In genomic region chr6:143008865-143009264, GRCm38 (mm10) we compare ENCODE assay signal across 22 mouse cellular contexts. TPM values are rescaled to one million over a fixed set of nuclear protein-coding genes. Genes with fewer than 3 reads are reported as not detected.
A peak's percentile ranks its signal among the peaks of the same experiment; 100 is the strongest.
DNase-seq lines count a peak whose midpoint lies in the region; ATAC-seq and TF ChIP-seq lines count a peak whose summit lies in the region.
"Had no signal": no experiment of that assay in that cellular context is flagged by ENCODE, and none has a peak within 500 bp of the region (broad histone marks: within the 10 kb centered on the region; RNA-seq: fewer than 3 reads in every experiment).

No protein-coding gene starts in this region.

- H3K4me3 ChIP-seq in forebrain, embryonic 15.5 days, result no peak overlapping the region
- H3K4me3 ChIP-seq in forebrain, postnatal 0 days (ENCODE audit: low read depth, low read length), result no peak overlapping the region
- H3K4me3 ChIP-seq in midbrain, embryonic 11.5 days (ENCODE audit: low read depth, low read length), result no peak overlapping the region
- H3K4me3 ChIP-seq in midbrain, embryonic 10.5 days, result no peak overlapping the region
- H3K4me3 ChIP-seq in ES-Bruce4 (ENCODE audit: low read depth, low read length) (no peak overlapping the region), G1E (ENCODE audit: low read depth, low read length) (no peak overlapping the region)
- H3K4me3 ChIP-seq: embryonic facial prominence, embryonic 13.5 days; heart, adult 2 months; heart, embryonic 13.5 days had no signal

- H3K4me2 ChIP-seq in forebrain, embryonic 15.5 days (replicated peaks), result no peak overlapping the region
- H3K4me2 ChIP-seq in forebrain, postnatal 0 days (ENCODE audit: low read depth), result no peak overlapping the region
- no peak overlapping the region for H3K4me2 ChIP-seq in midbrain, embryonic 11.5 days
- H3K4me2 ChIP-seq: embryonic facial prominence, embryonic 13.5 days; heart, embryonic 13.5 days had no signal

- no peaks in the 10 kb centered on the region for H3K9me3 ChIP-seq in forebrain, embryonic 15.5 days
- no peaks in the 10 kb centered on the region for H3K9me3 ChIP-seq in forebrain, postnatal 0 days (ENCODE audit: low read length)
- no peaks in the 10 kb centered on the region for H3K9me3 ChIP-seq in midbrain, embryonic 11.5 days (ENCODE audit: control insufficient read depth, low read length)
- peaks cover 7% of the 10 kb centered on the region; the same call in 1 of the 2 replicates for H3K9me3 ChIP-seq in midbrain, embryonic 10.5 days (replicated peaks)
- H3K9me3 ChIP-seq in ES-Bruce4 (replicated peaks; ENCODE audit: control insufficient read depth, insufficient read depth, low read length, poor library complexity, severe bottlenecking) (peaks cover 5% of the 10 kb centered on the region), G1E (replicated peaks) (0 out of 2 replicates have a peak, but pooled peaks cover 2% of the 10 kb centered on the region)
- H3K9me3 ChIP-seq: embryonic facial prominence, embryonic 13.5 days had no signal

- 0 out of 2 replicates have a peak, but pooled peaks have one; percentile 11 for ATAC-seq in forebrain, embryonic 15.5 days (replicated peaks)
- ATAC-seq in forebrain, postnatal 0 days, result no peak
- ATAC-seq in midbrain, embryonic 11.5 days (ENCODE audit: low FRiP score), result no peak
- 0 out of 2 replicates have a peak, but pooled peaks have one; percentile 15 for ATAC-seq in G1E (ENCODE audit: extremely low read depth, insufficient number of reproducible peaks, low FRiP score, poor library complexity, severe bottlenecking)
- ATAC-seq in megakaryocyte progenitor cell, adult 5-6 weeks (replicated peaks; ENCODE audit: poor library complexity), result no peak
- ATAC-seq: forebrain, embryonic 14.5 days had no signal

- H3K27me3 ChIP-seq in forebrain, embryonic 15.5 days, result no peaks in the 10 kb centered on the region
- H3K27me3 ChIP-seq in forebrain, postnatal 0 days (ENCODE audit: insufficient read depth, low read length), result no peaks in the 10 kb centered on the region
- H3K27me3 ChIP-seq in midbrain, embryonic 11.5 days (ENCODE audit: control insufficient read depth, insufficient read depth, low read length), result no peaks in the 10 kb centered on the region
- H3K27me3 ChIP-seq in midbrain, embryonic 10.5 days (ENCODE audit: low read depth, poor library complexity, severe bottlenecking), result no peaks in the 10 kb centered on the region
- no peaks in the 10 kb centered on the region for H3K27me3 ChIP-seq in ES-Bruce4 (ENCODE audit: control insufficient read depth, insufficient read depth, low read length, poor library complexity, severe bottlenecking)
- 0 out of 2 replicates have a peak, but pooled peaks cover 4% of the 10 kb centered on the region for H3K27me3 ChIP-seq in G1E (ENCODE audit: insufficient read depth, low read length)
- H3K27me3 ChIP-seq: embryonic facial prominence, embryonic 13.5 days; heart, embryonic 13.5 days had no signal

- TF ChIP-seq EP300 in ES-Bruce4 (IDR thresholded peaks at IDR 0.05; ENCODE audit: insufficient read depth, low read depth, low read length), result 0 out of 2 replicates have a peak, but pooled peaks have one; percentile 10

- H3K9ac ChIP-seq in forebrain, embryonic 15.5 days (replicated peaks), result no peak overlapping the region
- H3K9ac ChIP-seq in forebrain, postnatal 0 days, result no peak overlapping the region
- no peak overlapping the region for H3K9ac ChIP-seq in midbrain, embryonic 11.5 days (ENCODE audit: low read length)
- no peak overlapping the region for H3K9ac ChIP-seq in ES-Bruce4 (ENCODE audit: low read depth, poor library complexity, severe bottlenecking)
- H3K9ac ChIP-seq: embryonic facial prominence, embryonic 13.5 days; heart, embryonic 13.5 days had no signal

- TF ChIP-seq CTCF in forebrain, postnatal 0 days (IDR thresholded peaks at IDR 0.05; ENCODE audit: low read depth), result no peak
- TF ChIP-seq CTCF in ES-Bruce4 (IDR thresholded peaks at IDR 0.05; ENCODE audit: low read depth, low read length), result no peak
- TF ChIP-seq CTCF in G1E (IDR thresholded peaks at IDR 0.05; ENCODE audit: low read depth, low read length), result no peak

- H3K27ac ChIP-seq in forebrain, embryonic 15.5 days (replicated peaks), result no peak overlapping the region
- H3K27ac ChIP-seq in forebrain, postnatal 0 days (ENCODE audit: low read depth, low read length), result no peak overlapping the region
- H3K27ac ChIP-seq in midbrain, embryonic 11.5 days (ENCODE audit: low read depth, low read length), result no peak overlapping the region
- no peak overlapping the region for H3K27ac ChIP-seq in midbrain, embryonic 10.5 days (replicated peaks)
- no peak overlapping the region for H3K27ac ChIP-seq in ES-Bruce4 (ENCODE audit: insufficient read depth, low read length)
- H3K27ac ChIP-seq: embryonic facial prominence, embryonic 13.5 days; heart, adult 2 months; heart, embryonic 13.5 days; hindbrain, postnatal 0 days had no signal

- no peak for TF ChIP-seq POLR2A in ES-Bruce4 (IDR thresholded peaks at IDR 0.05; ENCODE audit: insufficient read depth, low read length)

- 89% methylated on average over 5 of the region's 5 CpGs for WGBS in forebrain, embryonic 15.5 days
- 83% methylated on average over 5 of the region's 5 CpGs for WGBS in forebrain, postnatal 0 days
- 86% methylated on average over 5 of the region's 5 CpGs for WGBS in midbrain, embryonic 11.5 days
- WGBS in midbrain, embryonic 10.5 days, result 81% methylated on average over 5 of the region's 5 CpGs

- no peaks in the 10 kb centered on the region for H3K4me1 ChIP-seq in forebrain, embryonic 15.5 days
- no peaks in the 10 kb centered on the region for H3K4me1 ChIP-seq in forebrain, postnatal 0 days (ENCODE audit: insufficient read depth)
- H3K4me1 ChIP-seq in midbrain, embryonic 11.5 days (ENCODE audit: control insufficient read depth, insufficient read depth, low read length), result no peaks in the 10 kb centered on the region
- no peaks in the 10 kb centered on the region for H3K4me1 ChIP-seq in midbrain, embryonic 10.5 days
- H3K4me1 ChIP-seq in ES-Bruce4 (ENCODE audit: control insufficient read depth, insufficient read depth, low read length) (no peaks in the 10 kb centered on the region), G1E (ENCODE audit: insufficient read depth, low read depth, low read length) (no peaks in the 10 kb centered on the region; the same call in 1 of the 2 replicates)
- H3K4me1 ChIP-seq: embryonic facial prominence, embryonic 13.5 days had no signal

- no peak for DNase-seq in forebrain, postnatal 0 days
- peak; percentile 51 for DNase-seq in midbrain, embryonic 11.5 days (ENCODE audit: low spot score, missing footprints)
- DNase-seq in midbrain, embryonic 10.5 days (ENCODE audit: low spot score), result no peak
- DNase-seq in G1E (ENCODE audit: low spot score), result no peak
- DNase-seq in thymus, postnatal 36 days, result no peak
- DNase-seq: adrenal gland, adult 2 months; adrenal gland, postnatal 25 days; cerebellum, adult 18-20 months; cerebellum, adult 9-11 months; cerebellum, postnatal 36 days; gastrocnemius, postnatal 14 days; heart, adult 2 months; heart, postnatal 36 days had no signal

- peaks cover 29% of the 10 kb centered on the region for H3K36me3 ChIP-seq in forebrain, embryonic 15.5 days
- H3K36me3 ChIP-seq in forebrain, postnatal 0 days (ENCODE audit: insufficient read depth), result peaks cover 27% of the 10 kb centered on the region
- H3K36me3 ChIP-seq in midbrain, embryonic 11.5 days (ENCODE audit: control insufficient read depth, insufficient read depth, low read length), result 0 out of 2 replicates have a peak, but pooled peaks cover 3% of the 10 kb centered on the region
- H3K36me3 ChIP-seq in midbrain, embryonic 10.5 days, result peaks cover 52% of the 10 kb centered on the region
- 0 out of 2 replicates have a peak, but pooled peaks cover 3% of the 10 kb centered on the region for H3K36me3 ChIP-seq in ES-Bruce4 (ENCODE audit: control insufficient read depth, insufficient read depth, low read length, poor library complexity, severe bottlenecking)
- H3K36me3 ChIP-seq in G1E (replicated peaks), result peaks cover 47% of the 10 kb centered on the region

RNA-seq across cellular contexts. Expression of gene St8sia1, which starts 44.6 kb away (rescaled TPM):
- 5.5 and 6.9 TPM in 2 replicates for polyA plus RNA-seq in forebrain, embryonic 15.5 days (2015; fragmentation: Nextera tagmentation; extraction: Ambion mirVana)
- total RNA-seq in forebrain, postnatal 0 days (2014; rRNA removed), result 10.8 and 15.5 TPM in 2 replicates
- 2.3 and 3.5 TPM in 2 replicates for polyA plus RNA-seq in forebrain, postnatal 0 days (2015; fragmentation: Nextera tagmentation; extraction: Ambion mirVana)
- polyA plus RNA-seq in midbrain, embryonic 11.5 days (2014; fragmentation: Nextera tagmentation; extraction: Ambion mirVana), result 3.8 and 5.4 TPM in 2 replicates
- polyA plus RNA-seq in midbrain, embryonic 10.5 days (2016; fragmentation: Nextera tagmentation; extraction: Ambion mirVana), result 3.2 and 3.9 TPM in 2 replicates
- 2.3 and 2.5 TPM in 2 replicates for polyA plus RNA-seq in ES-Bruce4 (2011; ENCODE audit: insufficient read depth, insufficient read length, low read depth, missing spikeins)
- total RNA-seq in G1E (2014; fragmentation: Nextera tagmentation), result not detected in 2 replicates
- 0.11 TPM in 1 of 2 replicates, not detected in the other for total RNA-seq in G1E (2017)
- not detected in 2 replicates for polyA plus RNA-seq in G1E (2012)
- total RNA-seq in megakaryocyte progenitor cell, adult 5-6 weeks (2015), result 0.07 TPM in 1 of 2 replicates, not detected in the other
- 0.14 TPM in 1 of 2 replicates, not detected in the other for total RNA-seq in megakaryocyte progenitor cell, adult 5-6 weeks (2017)
- total RNA-seq: MEL had no signal
- polyA plus RNA-seq: C2C12 had no signal

Comparison
In these comparisons a context has a peak if more than half of its experiments do, and no peak if none do; other contexts are left out.
1. ATAC-seq: peak in forebrain, embryonic 15.5 days (single experiment) and G1E (single experiment); none in forebrain, postnatal 0 days (single experiment), midbrain, embryonic 11.5 days (single experiment) and megakaryocyte progenitor cell, adult 5-6 weeks (single experiment).